Mouse (Mus musculus) lung, embryonic 16.5 days (tissue): ENCODE results near the gene Mrps18a. TPM values are rescaled to one million over a fixed set of nuclear protein-coding genes. Genes with fewer than 3 reads are reported as not detected.

Source experiments
- ATAC-seq: fragments of 200-750 bp; cut with Nextera tagmentation; 2 replicates; pipeline ENCODE4 v1.8.0; 2017; ENCODE audit warnings: low read depth, mild to moderate bottlenecking, moderate library complexity
- H3K27ac ChIP-seq: fragments of 300-500 bp; sonication (generic); 2 replicates; pipeline ENCODE4 v1.5.1; 2014; ENCODE audit warnings: mild to moderate bottlenecking, control low read depth, low read length
- H3K27me3 ChIP-seq: fragments of 300-500 bp; sonication (generic); 2 replicates; pipeline ENCODE4 v1.6.1; 2014; ENCODE audit warnings: low read depth, low read length, mixed read lengths; ENCODE audit not compliant: control insufficient read depth, insufficient read depth
- H3K36me3 ChIP-seq: fragments of 300-500 bp; sonication (generic); 2 replicates; pipeline ENCODE4 v1.6.1; 2014; ENCODE audit warnings: low read length; ENCODE audit not compliant: control insufficient read depth, insufficient read depth
- H3K4me1 ChIP-seq: fragments of 300-500 bp; sonication (generic); replicated peaks from 2 replicates; pipeline ENCODE4 v1.6.1; 2014; ENCODE audit warnings: low read length, mixed read lengths; ENCODE audit not compliant: control insufficient read depth, insufficient read depth
- H3K4me2 ChIP-seq: fragments of 300-500 bp; sonication (generic); 2 replicates; pipeline ENCODE4 v1.6.1; 2014; ENCODE audit warnings: low read depth, low read length, control low read depth
- H3K4me3 ChIP-seq: fragments of 300-500 bp; sonication (generic); 2 replicates; pipeline ENCODE4 v1.5.1; 2014; ENCODE audit warnings: mild to moderate bottlenecking, low read length, control low read depth
- H3K9ac ChIP-seq: fragments of 300-500 bp; sonication (generic); 2 replicates; pipeline ENCODE4 v1.6.1; 2014; ENCODE audit warnings: low read length, control low read depth
- H3K9me3 ChIP-seq: fragments of 300-500 bp; sonication (generic); 2 replicates; pipeline ENCODE4 v1.6.1; 2016; ENCODE audit warnings: low read length; ENCODE audit not compliant: control insufficient read depth
- WGBS: fragments of 180-500 bp; shearing (Covaris S2); extraction: QIAGEN DNeasy Blood & Tissue Kit; methylation state at CpG from one replicate; pipeline ENCODE4 v1.1.7; 2014; 5-methylcytosine and 5-hydroxymethylcytosine counted together
- polyA plus RNA-seq: library from polyadenylated mRNA; unstranded; fragments of >200 nt; fragmentation: Nextera tagmentation; extraction: Ambion mirVana; gene quantifications from 2 replicates; pipeline ENCODE4 v1.2.1, GENCODE M21; 2015

Mrps18a gene
- polyA plus RNA-seq, 1 experiment from 2014 or later = 138 TPM

DNA sequence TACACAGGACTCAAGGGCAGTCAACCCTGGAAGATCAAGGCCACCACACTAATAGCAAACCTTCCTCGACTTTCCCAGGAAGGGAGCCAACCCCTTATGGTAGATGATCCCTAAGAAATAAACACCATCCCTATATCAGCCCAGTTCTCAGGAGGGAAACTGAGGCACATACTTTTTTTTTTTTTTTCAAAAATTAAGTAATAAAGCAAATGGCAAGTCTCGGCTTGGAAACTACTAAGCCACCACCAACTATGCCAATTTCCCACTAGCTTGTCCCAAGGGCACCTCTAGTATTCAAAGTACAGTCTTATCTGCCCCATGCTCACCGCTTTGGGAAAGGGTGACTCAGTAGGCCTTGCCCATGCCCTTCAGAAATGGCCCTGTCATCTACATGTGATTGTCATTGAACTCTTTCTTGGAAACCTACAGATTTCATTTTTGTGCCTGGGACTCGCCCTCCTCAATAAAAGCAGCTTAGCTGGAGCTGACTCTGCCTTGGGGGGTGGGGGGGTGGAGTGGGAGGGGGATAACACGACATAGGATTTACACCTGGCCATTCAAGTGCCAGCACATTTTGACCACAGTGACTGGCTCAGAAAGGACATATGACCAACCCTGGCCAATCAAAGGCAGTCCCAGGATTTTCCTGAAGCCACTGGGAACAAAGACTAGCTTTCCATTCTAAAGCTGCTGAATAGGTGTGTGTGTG is 35.1 kb upstream of the Mrps18a start:
- Histone ChIP-seq H3K4me1 (peaks cover 19% of the 10 kb centered on the region), H3K27ac (no peak overlapping the region), H3K4me3 (no peak overlapping the region), H3K27me3 (no peaks in the 10 kb centered on the region), H3K36me3 (no peaks in the 10 kb centered on the region), H3K9me3 (peaks cover 2% of the 10 kb centered on the region; the same call in 1 of the 2 replicates), H3K4me2 (no peak overlapping the region), H3K9ac (no peak overlapping the region)
- WGBS = 73% methylated on average over 5 of the region's 5 CpGs
- ATAC-seq = no peak

DNA sequence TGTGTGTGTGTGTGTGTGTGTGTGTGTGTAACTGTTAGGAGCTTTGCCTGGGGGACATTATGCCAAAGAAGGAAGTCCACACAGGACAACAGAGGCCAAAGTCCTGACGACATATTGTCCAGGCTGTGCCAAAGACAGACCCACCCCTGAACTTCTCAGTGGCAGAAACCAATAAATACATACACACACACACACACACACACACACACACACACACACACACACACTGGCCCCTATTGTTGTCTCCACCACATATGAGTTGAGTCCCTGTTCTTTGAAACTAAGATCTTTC is 34.6 kb upstream of the Mrps18a start:
- 67% methylated on average over 1 of the region's 1 CpGs for WGBS
- peaks cover 23% of the 10 kb centered on the region for H3K4me1 ChIP-seq
- H3K27me3 ChIP-seq = no peaks in the 10 kb centered on the region
- H3K27ac ChIP-seq = no peak overlapping the region
- no peak overlapping the region for H3K4me2 ChIP-seq
- peaks cover 2% of the 10 kb centered on the region; the same call in 1 of the 2 replicates for H3K9me3 ChIP-seq
- H3K9ac ChIP-seq = no peak overlapping the region
- no peak for ATAC-seq
- no peak overlapping the region for H3K4me3 ChIP-seq
- H3K36me3 ChIP-seq = no peaks in the 10 kb centered on the region

DNA sequence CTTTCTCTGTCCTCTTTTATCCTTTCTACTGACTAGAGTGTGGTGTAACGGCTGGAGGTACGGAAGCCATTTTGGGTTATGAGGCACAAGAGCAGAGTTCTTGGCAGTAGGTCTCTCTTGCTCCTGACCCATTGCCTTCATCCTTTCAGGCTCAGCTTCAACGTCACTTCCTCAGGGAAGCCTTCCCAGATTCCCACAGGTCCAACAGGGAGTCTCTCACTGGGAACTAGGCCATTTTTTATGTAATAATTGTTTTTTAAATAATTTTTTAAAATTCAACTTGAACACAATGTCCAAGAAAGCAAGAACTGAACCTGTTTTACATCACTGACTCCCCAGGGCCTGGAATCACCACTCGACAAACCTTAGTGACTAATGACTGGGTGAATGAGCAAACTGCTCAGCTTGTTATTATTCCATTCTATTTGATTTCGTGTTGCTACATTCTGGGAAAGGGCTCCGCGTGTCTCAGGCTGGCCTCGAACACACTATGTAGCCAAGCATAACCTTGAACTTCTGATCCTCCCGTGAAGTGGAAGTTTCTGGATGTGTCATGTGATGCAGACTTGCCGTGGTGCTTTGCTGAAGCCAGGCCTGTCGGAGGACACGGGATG is 32.8 kb upstream of the Mrps18a start:
- no peak overlapping the region for H3K27ac ChIP-seq
- H3K4me3 ChIP-seq = no peak overlapping the region
- no peaks in the 10 kb centered on the region for H3K36me3 ChIP-seq
- peaks cover 31% of the 10 kb centered on the region for H3K4me1 ChIP-seq
- H3K9ac ChIP-seq = no peak overlapping the region
- peaks cover 2% of the 10 kb centered on the region; the same call in 1 of the 2 replicates for H3K9me3 ChIP-seq
- no peak overlapping the region for H3K4me2 ChIP-seq
- ATAC-seq = no peak
- H3K27me3 ChIP-seq = no peaks in the 10 kb centered on the region
- WGBS = 82% methylated on average over 12 of the region's 12 CpGs

DNA sequence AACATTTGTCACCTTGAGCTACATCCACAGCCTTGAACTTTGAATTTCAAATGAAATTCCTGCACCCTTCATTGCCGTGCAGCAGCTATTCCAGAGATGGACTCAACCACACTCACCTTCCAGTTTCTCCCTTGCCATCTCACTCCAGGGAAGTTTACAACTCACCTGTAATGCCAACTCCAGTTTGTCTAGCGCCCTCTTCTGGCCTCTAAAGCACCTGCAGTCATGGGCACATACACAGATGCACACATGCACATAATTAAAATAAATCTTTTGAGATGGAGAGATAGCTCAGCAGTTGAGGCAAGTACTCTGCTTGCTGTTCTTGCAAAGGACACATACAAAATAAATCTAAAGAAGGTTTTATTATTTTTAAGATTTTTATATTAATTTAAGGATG is 31.7 kb upstream of the Mrps18a start:
- H3K27me3 ChIP-seq = no peaks in the 10 kb centered on the region
- 59% methylated on average over 2 of the region's 2 CpGs for WGBS
- no peak overlapping the region for H3K4me2 ChIP-seq
- H3K9me3 ChIP-seq = peaks cover 2% of the 10 kb centered on the region; the same call in 1 of the 2 replicates
- H3K36me3 ChIP-seq = no peaks in the 10 kb centered on the region
- no peak overlapping the region for H3K4me3 ChIP-seq
- H3K4me1 ChIP-seq = peaks cover 32% of the 10 kb centered on the region
- H3K27ac ChIP-seq = no peak overlapping the region
- H3K9ac ChIP-seq = no peak overlapping the region
- no peak for ATAC-seq

DNA sequence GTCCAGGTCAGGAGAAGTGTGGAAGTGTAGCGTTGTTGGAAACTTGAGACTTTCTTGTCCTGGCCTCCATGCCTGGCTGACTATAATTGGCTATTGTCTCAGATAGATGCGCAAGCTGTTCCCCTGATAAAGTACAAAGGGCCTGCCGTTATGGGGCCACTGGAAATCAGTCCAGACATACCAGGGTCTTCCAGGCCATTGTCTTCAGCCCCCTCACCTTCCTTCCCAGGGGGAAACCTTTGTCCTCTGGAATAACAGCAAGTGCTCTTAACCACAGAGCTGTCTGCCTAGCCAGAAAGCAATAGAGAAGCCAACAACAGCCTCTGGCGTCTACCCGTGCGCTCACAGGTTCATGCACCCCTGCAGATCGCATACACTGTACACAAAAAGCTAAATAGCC is 30.4 kb upstream of the Mrps18a start:
- peaks cover 34% of the 10 kb centered on the region for H3K4me1 ChIP-seq
- no peaks in the 10 kb centered on the region for H3K27me3 ChIP-seq
- WGBS = 67% methylated on average over 7 of the region's 7 CpGs
- no peak overlapping the region for H3K27ac ChIP-seq
- peaks cover 2% of the 10 kb centered on the region; the same call in 1 of the 2 replicates for H3K9me3 ChIP-seq
- no peak overlapping the region for H3K4me2 ChIP-seq
- no peak for ATAC-seq
- H3K9ac ChIP-seq = no peak overlapping the region
- no peak overlapping the region for H3K4me3 ChIP-seq
- H3K36me3 ChIP-seq = no peaks in the 10 kb centered on the region

DNA sequence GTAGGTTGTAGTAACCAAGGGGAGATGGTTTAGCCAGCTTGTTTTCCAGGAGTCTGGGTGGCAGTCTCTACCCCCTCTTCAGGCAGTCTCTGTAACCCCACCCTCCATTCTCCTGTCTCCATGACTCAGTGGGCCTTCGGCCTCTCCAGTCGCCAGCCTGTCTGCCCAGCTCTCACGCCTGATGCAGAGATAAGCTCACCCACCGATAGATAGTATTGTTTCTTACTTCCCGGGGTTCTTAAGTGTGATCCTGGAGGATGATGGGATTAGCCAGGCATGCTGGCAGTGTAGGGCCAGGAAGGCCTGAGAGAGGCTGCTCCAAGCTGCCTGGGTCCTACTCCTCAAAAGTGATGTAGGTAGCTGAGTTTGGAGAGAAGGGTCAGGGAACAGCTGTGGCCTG is 29.7 kb upstream of the Mrps18a start:
- Histone ChIP-seq H3K9ac (0 out of 2 replicates have a peak overlapping the region, but pooled peaks have one; percentile 8), H3K27ac (no peak overlapping the region), H3K27me3 (no peaks in the 10 kb centered on the region), H3K4me2 (no peak overlapping the region), H3K36me3 (no peaks in the 10 kb centered on the region), H3K9me3 (peaks cover 2% of the 10 kb centered on the region; the same call in 1 of the 2 replicates), H3K4me3 (no peak overlapping the region), H3K4me1 (peaks cover 35% of the 10 kb centered on the region)
- 28% methylated on average over 5 of the region's 5 CpGs for WGBS
- ATAC-seq = no peak

DNA sequence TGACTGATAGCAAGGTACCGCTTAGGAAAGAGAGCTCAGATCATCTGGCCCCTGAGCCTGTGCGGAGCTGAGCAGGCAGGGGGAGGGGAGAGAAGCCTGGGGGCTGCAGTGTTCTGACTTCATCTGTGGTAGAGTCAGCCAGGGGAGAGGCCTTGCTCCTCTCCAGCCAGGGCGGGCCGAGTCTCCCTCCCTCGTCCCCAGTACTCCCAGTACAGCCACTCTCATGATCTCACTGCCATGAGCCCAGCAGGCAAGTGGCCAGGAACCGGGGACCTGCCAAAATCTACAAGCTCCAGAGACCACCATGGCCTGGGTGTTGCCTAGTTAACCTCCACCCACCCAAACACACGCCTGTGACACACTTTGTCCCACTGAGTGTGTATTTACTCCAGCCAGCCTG is 29.1 kb upstream of the Mrps18a start:
- peaks cover 41% of the 10 kb centered on the region for H3K4me1 ChIP-seq
- peak overlapping the region; percentile 34; the same call in 1 of the 2 replicates for H3K27ac ChIP-seq
- H3K4me2 ChIP-seq = no peak overlapping the region
- H3K36me3 ChIP-seq = no peaks in the 10 kb centered on the region
- H3K9me3 ChIP-seq = peaks cover 2% of the 10 kb centered on the region; the same call in 1 of the 2 replicates
- H3K27me3 ChIP-seq = no peaks in the 10 kb centered on the region
- no peak; the same call in 1 of the 2 replicates for ATAC-seq
- H3K9ac ChIP-seq = peak overlapping the region; percentile 21; the same call in 1 of the 2 replicates
- 42% methylated on average over 7 of the region's 7 CpGs for WGBS
- H3K4me3 ChIP-seq = no peak overlapping the region

DNA sequence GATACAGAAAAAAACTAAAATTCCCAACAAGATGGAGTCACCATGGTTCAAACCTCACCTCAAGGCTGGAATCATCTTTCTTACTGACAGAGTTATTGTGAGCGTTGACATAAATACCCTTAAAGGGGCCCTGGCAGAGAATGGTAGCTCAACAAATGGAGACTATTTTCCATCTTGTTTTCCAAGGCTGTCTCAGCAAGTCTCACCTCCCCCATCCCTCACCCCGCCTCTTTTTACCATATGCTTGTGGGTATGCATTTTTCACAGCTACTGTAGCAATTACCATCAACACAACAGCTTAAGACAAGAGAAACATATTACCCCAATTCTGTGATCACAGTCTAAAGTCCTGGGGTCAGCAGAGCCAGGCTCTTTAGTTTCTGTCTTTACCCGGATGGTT is 27.4 kb upstream of the Mrps18a start:
- H3K9me3 ChIP-seq = peaks cover 2% of the 10 kb centered on the region; the same call in 1 of the 2 replicates
- no peaks in the 10 kb centered on the region for H3K36me3 ChIP-seq
- H3K4me2 ChIP-seq = peak overlapping the region; percentile 52; the same call in 1 of the 2 replicates
- peak overlapping the region; percentile 95 for H3K27ac ChIP-seq
- no peak overlapping the region for H3K9ac ChIP-seq
- no peaks in the 10 kb centered on the region for H3K27me3 ChIP-seq
- WGBS = 64% methylated on average over 3 of the region's 3 CpGs
- H3K4me1 ChIP-seq = peaks cover 43% of the 10 kb centered on the region
- no peak for ATAC-seq
- H3K4me3 ChIP-seq = no peak overlapping the region

DNA sequence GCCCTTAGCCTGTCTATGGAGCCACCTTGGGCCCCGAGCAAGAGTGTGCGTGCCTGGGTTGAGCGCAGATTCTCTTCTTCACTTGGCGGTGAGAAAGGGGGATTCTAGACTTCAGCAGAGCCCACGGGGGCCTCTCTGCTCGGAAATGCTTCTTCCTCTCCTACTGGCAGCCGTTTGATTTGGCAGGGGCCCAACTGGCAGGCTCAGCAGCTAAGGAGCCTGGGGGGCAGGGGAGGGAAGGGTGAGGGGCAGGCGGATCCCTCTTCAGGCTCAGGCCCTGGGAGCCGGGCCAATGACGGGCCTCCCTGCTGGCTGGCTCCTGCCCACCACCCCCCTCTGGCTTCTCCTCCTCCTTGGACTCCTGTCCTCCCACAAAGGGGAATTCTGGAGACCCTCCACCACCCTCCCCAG is 26.7 kb upstream of the Mrps18a start:
- Histone ChIP-seq H3K4me1 (peaks cover 43% of the 10 kb centered on the region), H3K36me3 (no peaks in the 10 kb centered on the region), H3K27me3 (no peaks in the 10 kb centered on the region), H3K4me2 (peak overlapping the region; percentile 52), H3K27ac (peak overlapping the region; percentile 95), H3K9me3 (peaks cover under 1% of the 10 kb centered on the region; the same call in 1 of the 2 replicates), H3K9ac (peak overlapping the region; percentile 59), H3K4me3 (peak overlapping the region; percentile 24)
- ATAC-seq = peak; percentile 96
- WGBS = 2% methylated on average over 9 of the region's 10 CpGs
